Mouse (Mus musculus) C2C12 (cell line): ENCODE measurements around the gene Stx19.

Source experiments
- CTCF ChIP-seq: IDR thresholded peaks from one replicate; pipeline ENCODE4 v1.5.1; 2011; ENCODE audit not compliant: control insufficient read depth, insufficient read depth, insufficient read length
- MAX ChIP-seq: IDR thresholded peaks from one replicate; pipeline ENCODE4 v1.6.1; 2011; ENCODE audit warnings: mild to moderate bottlenecking, control low read depth
- MYOD1 ChIP-seq: IDR thresholded peaks from one replicate; pipeline ENCODE4 v1.6.1; 2011; ENCODE audit warnings: low read depth; ENCODE audit not compliant: control insufficient read depth, insufficient read length
- USF1 ChIP-seq: IDR thresholded peaks from one replicate; pipeline ENCODE4 v1.6.1; 2011; ENCODE audit warnings: low read depth, mild to moderate bottlenecking, control low read depth, moderate library complexity

DNA sequence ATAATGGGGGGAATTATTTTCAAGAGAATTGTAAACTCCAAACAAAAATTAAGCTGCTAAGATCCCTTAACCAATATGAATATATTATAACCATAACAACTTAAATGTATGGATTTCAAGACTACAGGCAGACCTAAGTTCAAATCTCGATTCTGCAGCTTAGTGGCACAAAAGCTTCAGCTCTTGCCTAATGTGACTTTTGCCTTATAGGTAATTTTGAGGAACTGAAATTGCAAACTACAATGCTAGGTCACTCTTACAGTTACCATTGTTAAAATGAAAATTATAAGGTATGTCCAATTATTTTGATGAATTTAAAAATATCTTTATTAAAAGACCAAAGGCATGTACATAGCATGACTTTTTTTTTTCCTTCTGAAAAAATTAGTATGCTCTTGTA lies 17.9 kb upstream of the Stx19 start:
- TF ChIP-seq USF1 (no peak), CTCF (no peak), MAX (no peak), MYOD1 (no peak)
